Mouse (Mus musculus): Measurements from ENCODE around the gene Kbtbd12. TPM values are rescaled to one million over a fixed set of nuclear protein-coding genes. Genes with fewer than 3 reads are reported as not detected.

Kbtbd12 gene
- not detected in 2 replicates for polyA plus RNA-seq (2014; fragmentation: Nextera tagmentation; extraction: Ambion mirVana)

- no peaks in the 10 kb centered on the region for H3K27me3 ChIP-seq (ENCODE audit: control insufficient read depth, insufficient read depth, low read length)
- no peak within 1 kb of the TSS for H3K4me3 ChIP-seq (ENCODE audit: low read depth, low read length)
- WGBS = 93% methylated on average over 5 of the region's 5 CpGs
- H3K9me3 ChIP-seq (replicated peaks; ENCODE audit: control insufficient read depth, low read length) = no peaks in the 10 kb centered on the region
- no peaks in the 10 kb centered on the region for H3K36me3 ChIP-seq (replicated peaks; ENCODE audit: control insufficient read depth, insufficient read depth, low read depth, low read length)
- H3K4me1 ChIP-seq (ENCODE audit: control insufficient read depth, insufficient read depth, low read length) = no peaks in the 10 kb centered on the region; the same call in 1 of the 2 replicates
- no peak within 1 kb of the TSS for H3K27ac ChIP-seq (replicated peaks; ENCODE audit: low read depth, low read length)
- no peak within 1 kb of the TSS for H3K4me2 ChIP-seq (ENCODE audit: low read depth, low read length)
- DNase-seq (ENCODE audit: low spot score) (no peak), ATAC-seq (replicated peaks; ENCODE audit: insufficient number of reproducible peaks, low FRiP score, low TSS enrichment, low read depth) (no peak)
- no peak within 1 kb of the TSS for H3K9ac ChIP-seq (replicated peaks; ENCODE audit: low read length)
Observed at GRCm38 (mm10) chr6:88637611-88638301, at the start of gene Kbtbd12. Kbtbd12 (minus strand) TSS chr6:88637950.

GRCm38 (mm10) chr6:88683380-88684053 lies 45.8 kb upstream of the Kbtbd12 start:
- WGBS = 74% methylated on average over 7 of the region's 7 CpGs
- no peak overlapping the region for H3K4me2 ChIP-seq (ENCODE audit: low read depth, low read length)
- H3K36me3 ChIP-seq (replicated peaks; ENCODE audit: control insufficient read depth, insufficient read depth, low read depth, low read length) = no peaks in the 10 kb centered on the region
- no peaks in the 10 kb centered on the region for H3K4me1 ChIP-seq (ENCODE audit: control insufficient read depth, insufficient read depth, low read length)
- H3K27me3 ChIP-seq (ENCODE audit: control insufficient read depth, insufficient read depth, low read length) = no peaks in the 10 kb centered on the region
- H3K4me3 ChIP-seq (ENCODE audit: low read depth, low read length) = no peak overlapping the region
- no peak for ATAC-seq (replicated peaks; ENCODE audit: insufficient number of reproducible peaks, low FRiP score, low TSS enrichment, low read depth)
- no peaks in the 10 kb centered on the region for H3K9me3 ChIP-seq (replicated peaks; ENCODE audit: control insufficient read depth, low read length)
- no peak overlapping the region for H3K27ac ChIP-seq (replicated peaks; ENCODE audit: low read depth, low read length)
- H3K9ac ChIP-seq (replicated peaks; ENCODE audit: low read length) = no peak overlapping the region
- DNase-seq (ENCODE audit: low spot score) = no peak

- H3K9me3 ChIP-seq (replicated peaks; ENCODE audit: control insufficient read depth, low read length) = no peaks in the 10 kb centered on the region
- no peaks in the 10 kb centered on the region for H3K36me3 ChIP-seq (replicated peaks; ENCODE audit: control insufficient read depth, insufficient read depth, low read depth, low read length)
- H3K4me3 ChIP-seq (ENCODE audit: low read depth, low read length) = no peak overlapping the region
- no peak for ATAC-seq (replicated peaks; ENCODE audit: insufficient number of reproducible peaks, low FRiP score, low TSS enrichment, low read depth)
- H3K4me1 ChIP-seq (ENCODE audit: control insufficient read depth, insufficient read depth, low read length) = no peaks in the 10 kb centered on the region
- whole genome bisulfite sequencing = 89% methylated on average over 3 of the region's 3 CpGs
- H3K4me2 ChIP-seq (ENCODE audit: low read depth, low read length) = no peak overlapping the region
- DNase-seq (ENCODE audit: low spot score) = no peak
- no peak overlapping the region for H3K9ac ChIP-seq (replicated peaks; ENCODE audit: low read length)
- H3K27ac ChIP-seq (replicated peaks; ENCODE audit: low read depth, low read length) = no peak overlapping the region
- no peaks in the 10 kb centered on the region for H3K27me3 ChIP-seq (ENCODE audit: control insufficient read depth, insufficient read depth, low read length)
Observed at GRCm38 (mm10) chr6:88681026-88681425, 43.3 kb upstream of the Kbtbd12 start.

GRCm38 (mm10) chr6:88677738-88678137 lies 40.0 kb upstream of the Kbtbd12 start:
- no peak overlapping the region for H3K9ac ChIP-seq (replicated peaks; ENCODE audit: low read length)
- no peaks in the 10 kb centered on the region for H3K9me3 ChIP-seq (replicated peaks; ENCODE audit: control insufficient read depth, low read length)
- no peak overlapping the region for H3K27ac ChIP-seq (replicated peaks; ENCODE audit: low read depth, low read length)
- 60% methylated on average over 2 of the region's 2 CpGs for WGBS
- no peak overlapping the region for H3K4me3 ChIP-seq (ENCODE audit: low read depth, low read length)
- no peaks in the 10 kb centered on the region for H3K27me3 ChIP-seq (ENCODE audit: control insufficient read depth, insufficient read depth, low read length)
- no peak for ATAC-seq (replicated peaks; ENCODE audit: insufficient number of reproducible peaks, low FRiP score, low TSS enrichment, low read depth)
- no peaks in the 10 kb centered on the region for H3K36me3 ChIP-seq (replicated peaks; ENCODE audit: control insufficient read depth, insufficient read depth, low read depth, low read length)
- no peaks in the 10 kb centered on the region for H3K4me1 ChIP-seq (ENCODE audit: control insufficient read depth, insufficient read depth, low read length)
- H3K4me2 ChIP-seq (ENCODE audit: low read depth, low read length) = no peak overlapping the region
- DNase-seq (ENCODE audit: low spot score) = no peak

GRCm38 (mm10) chr6:88676753-88677736 lies 39.3 kb upstream of the Kbtbd12 start:
- DNase-seq (ENCODE audit: low spot score) (no peak), ATAC-seq (replicated peaks; ENCODE audit: insufficient number of reproducible peaks, low FRiP score, low TSS enrichment, low read depth) (no peak)
- no peak overlapping the region for H3K4me3 ChIP-seq (ENCODE audit: low read depth, low read length)
- H3K27me3 ChIP-seq (ENCODE audit: control insufficient read depth, insufficient read depth, low read length) = no peaks in the 10 kb centered on the region
- 85% methylated on average over 6 of the region's 6 CpGs for WGBS
- no peaks in the 10 kb centered on the region for H3K36me3 ChIP-seq (replicated peaks; ENCODE audit: control insufficient read depth, insufficient read depth, low read depth, low read length)
- no peak overlapping the region for H3K4me2 ChIP-seq (ENCODE audit: low read depth, low read length)
- H3K27ac ChIP-seq (replicated peaks; ENCODE audit: low read depth, low read length) = no peak overlapping the region
- no peaks in the 10 kb centered on the region for H3K4me1 ChIP-seq (ENCODE audit: control insufficient read depth, insufficient read depth, low read length)
- H3K9me3 ChIP-seq (replicated peaks; ENCODE audit: control insufficient read depth, low read length) = no peaks in the 10 kb centered on the region
- H3K9ac ChIP-seq (replicated peaks; ENCODE audit: low read length) = no peak overlapping the region

GRCm38 (mm10) chr6:88675815-88676214 lies 38.1 kb upstream of the Kbtbd12 start:
- Histone ChIP-seq H3K4me2 (ENCODE audit: low read depth, low read length) (no peak overlapping the region), H3K4me1 (ENCODE audit: control insufficient read depth, insufficient read depth, low read length) (no peaks in the 10 kb centered on the region), H3K36me3 (replicated peaks; ENCODE audit: control insufficient read depth, insufficient read depth, low read depth, low read length) (no peaks in the 10 kb centered on the region), H3K9ac (replicated peaks; ENCODE audit: low read length) (no peak overlapping the region), H3K4me3 (ENCODE audit: low read depth, low read length) (no peak overlapping the region), H3K9me3 (replicated peaks; ENCODE audit: control insufficient read depth, low read length) (no peaks in the 10 kb centered on the region), H3K27me3 (ENCODE audit: control insufficient read depth, insufficient read depth, low read length) (no peaks in the 10 kb centered on the region), H3K27ac (replicated peaks; ENCODE audit: low read depth, low read length) (no peak overlapping the region)
- WGBS = 86% methylated on average over 2 of the region's 2 CpGs
- ATAC-seq (replicated peaks; ENCODE audit: insufficient number of reproducible peaks, low FRiP score, low TSS enrichment, low read depth) (no peak), DNase-seq (ENCODE audit: low spot score) (no peak)

GRCm38 (mm10) chr6:88662284-88662683 lies 24.5 kb upstream of the Kbtbd12 start:
- Histone ChIP-seq H3K36me3 (replicated peaks; ENCODE audit: control insufficient read depth, insufficient read depth, low read depth, low read length) (no peaks in the 10 kb centered on the region), H3K4me2 (ENCODE audit: low read depth, low read length) (no peak overlapping the region), H3K4me1 (ENCODE audit: control insufficient read depth, insufficient read depth, low read length) (no peaks in the 10 kb centered on the region), H3K9me3 (replicated peaks; ENCODE audit: control insufficient read depth, low read length) (no peaks in the 10 kb centered on the region), H3K9ac (replicated peaks; ENCODE audit: low read length) (no peak overlapping the region), H3K27me3 (ENCODE audit: control insufficient read depth, insufficient read depth, low read length) (no peaks in the 10 kb centered on the region), H3K4me3 (ENCODE audit: low read depth, low read length) (no peak overlapping the region), H3K27ac (replicated peaks; ENCODE audit: low read depth, low read length) (no peak overlapping the region)
- no peak for ATAC-seq (replicated peaks; ENCODE audit: insufficient number of reproducible peaks, low FRiP score, low TSS enrichment, low read depth)
- 83% methylated on average over 3 of the region's 3 CpGs for WGBS
- no peak for DNase-seq (ENCODE audit: low spot score)
